Mouse (Mus musculus) neural tube, embryonic 12.5 days (tissue): ENCODE data around the gene Glyr1. TPM values are rescaled to one million over a fixed set of nuclear protein-coding genes. Genes with fewer than 3 reads are reported as not detected.

ENCODE experiments used
- ATAC-seq: fragments of 200-750 bp; cut with Nextera tagmentation; 2 replicates; pipeline ENCODE4 v1.8.0; 2017; ENCODE audit warnings: low read depth, mild to moderate bottlenecking, moderate TSS enrichment, moderate library complexity; ENCODE audit not compliant: low FRiP score
- H3K27ac ChIP-seq: fragments of 300-500 bp; sonication (generic); 2 replicates; pipeline ENCODE4 v1.5.1; 2016
- H3K27me3 ChIP-seq: fragments of 300-500 bp; sonication (generic); replicated peaks from 2 replicates; pipeline ENCODE4 v1.6.1; 2016; ENCODE audit warnings: mild to moderate bottlenecking
- H3K36me3 ChIP-seq: fragments of 300-500 bp; sonication (generic); 2 replicates; pipeline ENCODE4 v1.6.1; 2016; ENCODE audit warnings: mild to moderate bottlenecking
- H3K4me1 ChIP-seq: fragments of 300-500 bp; sonication (generic); 2 replicates; pipeline ENCODE4 v1.6.1; 2016
- H3K4me2 ChIP-seq: fragments of 300-500 bp; sonication (generic); replicated peaks from 2 replicates; pipeline ENCODE4 v1.6.1; 2016; ENCODE audit warnings: mild to moderate bottlenecking
- H3K4me3 ChIP-seq: fragments of 300-500 bp; sonication (generic); 2 replicates; pipeline ENCODE4 v1.5.1; 2016
- H3K9ac ChIP-seq: fragments of 300-500 bp; sonication (generic); 2 replicates; pipeline ENCODE4 v1.6.1; 2016; ENCODE audit warnings: mild to moderate bottlenecking
- H3K9me3 ChIP-seq: fragments of 300-500 bp; sonication (generic); 2 replicates; pipeline ENCODE4 v1.6.1; 2016; ENCODE audit warnings: mild to moderate bottlenecking
- WGBS: fragments of 180-500 bp; shearing (Covaris S2); methylation state at CpG from one replicate; pipeline ENCODE4 v1.1.7; 2016; 5-methylcytosine and 5-hydroxymethylcytosine counted together
- polyA plus RNA-seq: library from polyadenylated mRNA; unstranded; fragments of >200 nt; fragmentation: Nextera tagmentation; extraction: Ambion mirVana; gene quantifications from 2 replicates; pipeline ENCODE4 v1.2.1, GENCODE M21; 2016

Gene Glyr1
- polyA plus RNA-seq, 1 experiment from 2014 or later, result 234 TPM

DNA sequence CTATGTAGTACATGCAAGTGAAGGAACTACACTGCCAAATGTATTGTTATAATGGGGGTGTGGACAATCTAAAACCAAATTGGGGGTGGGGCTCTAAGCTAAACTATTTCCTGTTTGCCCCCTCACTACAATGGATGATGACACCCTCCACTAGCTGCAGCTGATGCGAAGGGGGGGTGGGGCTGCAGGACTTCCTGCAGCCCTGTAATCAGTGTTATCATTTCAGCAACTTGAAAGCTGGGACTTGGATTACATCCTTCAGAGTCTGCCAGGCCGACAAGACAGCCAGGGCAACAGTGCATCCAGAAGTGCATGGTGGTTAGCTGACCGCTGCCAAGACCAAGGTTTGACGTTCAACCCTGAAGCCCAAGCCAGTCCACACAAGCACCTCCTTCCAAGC lies 78.0 kb downstream of the Glyr1 start:
- Histone ChIP-seq H3K4me2 (no peak overlapping the region), H3K9ac (no peak overlapping the region), H3K27ac (no peak overlapping the region), H3K4me1 (no peaks in the 10 kb centered on the region), H3K9me3 (no peaks in the 10 kb centered on the region), H3K4me3 (no peak overlapping the region), H3K27me3 (no peaks in the 10 kb centered on the region), H3K36me3 (no peaks in the 10 kb centered on the region; the same call in 1 of the 2 replicates)
- no peak for ATAC-seq
- 83% methylated on average over 4 of the region's 4 CpGs for WGBS

DNA sequence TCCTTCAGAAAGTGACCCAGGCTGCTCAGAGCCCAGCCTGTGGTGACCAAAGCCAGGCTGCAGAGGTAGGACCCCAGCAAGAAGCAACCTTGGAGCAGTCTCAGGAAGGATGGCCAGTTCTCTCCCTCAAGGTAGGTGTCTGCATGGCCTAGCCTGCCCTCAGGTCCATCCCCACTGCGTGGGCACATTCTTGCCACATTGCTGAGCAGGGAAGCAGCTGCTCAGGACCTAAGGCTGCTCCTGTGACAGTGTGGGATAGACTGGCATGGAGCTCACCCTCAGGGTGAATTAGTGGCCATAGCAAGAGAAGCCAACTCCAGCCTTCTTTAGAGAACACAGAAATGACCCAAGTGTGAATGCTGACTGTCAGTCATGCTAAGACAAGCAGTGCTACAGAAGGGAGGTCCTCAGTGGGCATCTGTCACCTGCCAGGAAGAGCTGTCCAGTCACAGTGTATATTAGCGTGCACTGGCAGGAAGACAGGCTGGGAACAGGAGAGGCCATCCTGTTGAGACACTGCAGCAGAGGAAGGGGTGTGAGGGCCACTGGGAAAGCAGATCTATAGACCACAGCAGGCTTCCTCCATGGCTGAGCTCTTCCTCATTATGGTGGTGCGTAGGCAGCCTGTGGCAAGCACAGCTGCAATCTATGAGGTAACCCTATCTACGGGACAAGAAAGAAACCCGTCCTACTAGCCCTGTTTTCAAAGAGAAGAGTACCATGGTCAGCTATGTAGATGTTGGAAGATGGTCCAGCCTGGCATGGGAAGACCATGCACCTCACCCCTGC lies 80.4 kb downstream of the Glyr1 start:
- WGBS, result 87% methylated on average over 5 of the region's 5 CpGs
- no peaks in the 10 kb centered on the region; the same call in 1 of the 2 replicates for H3K36me3 ChIP-seq
- H3K9ac ChIP-seq, result no peak overlapping the region
- H3K27ac ChIP-seq, result no peak overlapping the region
- H3K4me2 ChIP-seq, result no peak overlapping the region
- H3K9me3 ChIP-seq, result no peaks in the 10 kb centered on the region
- H3K4me1 ChIP-seq, result peaks cover 6% of the 10 kb centered on the region
- ATAC-seq, result no peak
- no peak overlapping the region for H3K4me3 ChIP-seq
- no peaks in the 10 kb centered on the region for H3K27me3 ChIP-seq

DNA sequence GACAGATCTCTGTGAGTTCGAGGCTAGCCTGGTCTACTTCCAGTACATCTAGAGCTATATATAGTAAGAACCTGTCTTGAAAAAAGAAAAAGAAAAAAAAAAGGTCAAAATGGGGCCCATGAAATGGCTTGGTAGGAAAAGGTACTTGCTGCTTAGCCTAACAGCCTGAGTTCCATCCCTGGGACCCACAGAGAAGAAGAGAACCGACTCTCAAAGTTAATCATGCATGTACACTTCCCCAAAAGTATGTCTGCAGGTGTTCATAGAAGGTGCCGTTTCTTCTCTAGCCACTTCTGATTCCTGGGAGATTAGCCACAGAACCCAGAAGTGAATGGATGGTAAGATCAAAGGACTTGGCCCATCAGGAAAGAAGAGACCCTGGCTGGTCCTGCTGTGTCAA lies 81.2 kb downstream of the Glyr1 start:
- H3K9ac ChIP-seq, result no peak overlapping the region
- H3K27ac ChIP-seq, result no peak overlapping the region
- peaks cover 8% of the 10 kb centered on the region for H3K4me1 ChIP-seq
- no peaks in the 10 kb centered on the region for H3K9me3 ChIP-seq
- no peak for ATAC-seq
- no peak overlapping the region for H3K4me3 ChIP-seq
- no peak overlapping the region for H3K4me2 ChIP-seq
- no peaks in the 10 kb centered on the region; the same call in 1 of the 2 replicates for H3K36me3 ChIP-seq
- 83% methylated on average over 3 of the region's 3 CpGs for WGBS
- H3K27me3 ChIP-seq, result no peaks in the 10 kb centered on the region

DNA sequence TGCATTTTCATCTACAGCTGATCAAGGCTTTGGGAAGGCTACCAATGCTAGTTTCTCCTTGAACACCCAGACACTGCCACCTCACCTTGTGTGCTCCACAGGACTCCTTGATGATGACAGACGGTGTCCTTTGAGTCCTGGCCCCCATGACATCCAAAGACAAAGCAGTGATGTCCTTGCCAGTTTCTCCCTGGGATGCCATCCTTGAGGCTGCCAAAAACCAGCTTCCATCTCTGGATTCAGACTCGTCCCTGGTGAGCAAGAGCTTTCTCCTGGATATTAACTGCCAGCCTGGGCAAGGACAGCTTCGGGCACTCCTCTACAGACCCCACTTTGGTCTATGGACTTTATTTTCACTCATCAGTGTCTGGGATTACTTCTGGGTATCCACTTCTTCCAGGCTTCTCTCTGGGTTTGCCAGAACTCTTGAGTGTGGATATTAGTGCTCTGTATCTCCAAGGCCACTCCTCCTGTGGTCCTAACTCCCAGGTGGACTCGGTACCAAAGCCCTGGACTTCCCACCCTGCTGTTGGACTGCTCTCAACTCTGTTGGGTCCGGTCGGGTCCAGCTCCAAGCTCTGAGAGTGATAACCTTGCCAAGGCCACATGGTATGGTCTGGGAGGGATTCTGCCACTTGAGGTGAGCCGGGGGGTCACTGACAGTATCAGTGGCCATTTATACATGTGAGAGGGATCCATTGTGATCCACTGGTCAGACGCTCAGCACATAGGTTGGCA lies 84.1 kb downstream of the Glyr1 start:
- no peaks in the 10 kb centered on the region for H3K36me3 ChIP-seq
- ATAC-seq, result no peak
- no peaks in the 10 kb centered on the region for H3K9me3 ChIP-seq
- no peaks in the 10 kb centered on the region for H3K27me3 ChIP-seq
- peaks cover 17% of the 10 kb centered on the region for H3K4me1 ChIP-seq
- H3K4me3 ChIP-seq, result no peak overlapping the region
- 91% methylated on average over 8 of the region's 8 CpGs for WGBS
- H3K4me2 ChIP-seq, result peak overlapping the region; percentile 84
- H3K27ac ChIP-seq, result no peak overlapping the region
- no peak overlapping the region for H3K9ac ChIP-seq

DNA sequence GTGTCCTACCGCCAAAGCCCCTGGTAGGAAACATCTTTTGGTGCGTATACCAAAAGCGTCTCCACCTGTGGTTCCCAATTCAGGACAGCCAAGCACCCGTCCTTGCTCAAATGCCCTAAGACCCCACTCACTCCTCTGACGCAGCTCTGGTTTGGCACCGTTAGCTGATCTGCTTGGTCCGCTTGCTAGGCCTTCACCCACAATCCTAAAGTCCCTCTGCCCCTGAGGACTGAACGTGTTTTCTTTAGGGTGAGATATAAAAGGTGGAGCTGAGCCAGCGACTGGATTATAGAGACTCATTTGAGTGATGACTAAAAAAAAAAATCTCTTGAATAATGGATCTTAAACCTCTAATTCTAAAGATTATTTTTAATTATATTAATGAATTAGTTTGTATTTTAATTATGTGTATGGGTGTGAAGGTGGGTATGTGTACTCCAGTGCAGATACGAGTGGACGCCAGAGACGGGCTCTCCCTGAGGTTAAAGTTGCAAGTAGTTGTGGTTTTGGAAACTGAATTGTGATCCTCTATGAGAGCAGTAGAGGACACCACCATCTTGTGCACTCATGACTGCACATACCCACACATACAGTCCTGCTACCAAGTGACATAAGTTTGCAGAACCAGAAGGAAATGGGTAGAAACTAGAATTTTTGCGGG lies 84.8 kb downstream of the Glyr1 start:
- Histone ChIP-seq H3K36me3 (peaks cover 5% of the 10 kb centered on the region), H3K9ac (peak overlapping the region; percentile 87), H3K4me1 (peaks cover 17% of the 10 kb centered on the region), H3K27me3 (no peaks in the 10 kb centered on the region), H3K4me2 (peak overlapping the region; percentile 84), H3K9me3 (no peaks in the 10 kb centered on the region), H3K4me3 (peak overlapping the region; percentile 88), H3K27ac (peak overlapping the region; percentile 34)
- WGBS, result 26% methylated on average over 13 of the region's 13 CpGs
- ATAC-seq, result no peak; the same call in 1 of the 2 replicates

Other genes with a start within 250 kb of the Glyr1 start
- 0.27 and 0.51 TPM in 2 replicates for gene 4930562C15Rik, start 214.4 kb downstream of the Glyr1 start, polyA plus RNA-seq
- gene Ubald1, start 169.5 kb downstream of the Glyr1 start, polyA plus RNA-seq, result 41.9 and 45.0 TPM in 2 replicates
- 92.5 and 93.3 TPM in 2 replicates for gene Mgrn1, start 163.6 kb downstream of the Glyr1 start, polyA plus RNA-seq
- gene Nudt16l1, start 111.1 kb downstream of the Glyr1 start, polyA plus RNA-seq, result 124 and 125 TPM in 2 replicates
- gene Anks3, start 85.7 kb downstream of the Glyr1 start, polyA plus RNA-seq, result 60.3 and 66.5 TPM in 2 replicates
- gene Sept12, start 52.0 kb downstream of the Glyr1 start, polyA plus RNA-seq, result not detected in 2 replicates
- gene Smim22, start 42.6 kb downstream of the Glyr1 start, polyA plus RNA-seq, result 1.1 TPM in 1 of 2 replicates, not detected in the other
- 121 and 124 TPM in 2 replicates for gene Rogdi, start 36.3 kb downstream of the Glyr1 start, polyA plus RNA-seq
- 25.2 and 25.5 TPM in 2 replicates for gene Ubn1, start 194 bp upstream of the Glyr1 start, polyA plus RNA-seq
- gene Ppl, start 82.6 kb upstream of the Glyr1 start, polyA plus RNA-seq, result 0.78 and 0.80 TPM in 2 replicates
- 1.1 and 1.2 TPM in 2 replicates for gene Sec14l5, start 97.2 kb upstream of the Glyr1 start, polyA plus RNA-seq
- gene Nagpa, start 154.1 kb upstream of the Glyr1 start, polyA plus RNA-seq, result 12.2 and 12.6 TPM in 2 replicates
- gene AU021092, start 172.4 kb upstream of the Glyr1 start, polyA plus RNA-seq, result 5.9 and 6.2 TPM in 2 replicates
- 33.4 and 33.7 TPM in 2 replicates for gene Alg1, start 183.8 kb upstream of the Glyr1 start, polyA plus RNA-seq
- 7.3 and 9.2 TPM in 2 replicates for gene Eef2kmt, start 206.1 kb upstream of the Glyr1 start, polyA plus RNA-seq